Comparison of ENCODE assay signal across 27 mouse cellular contexts in the genomic region with DNA sequence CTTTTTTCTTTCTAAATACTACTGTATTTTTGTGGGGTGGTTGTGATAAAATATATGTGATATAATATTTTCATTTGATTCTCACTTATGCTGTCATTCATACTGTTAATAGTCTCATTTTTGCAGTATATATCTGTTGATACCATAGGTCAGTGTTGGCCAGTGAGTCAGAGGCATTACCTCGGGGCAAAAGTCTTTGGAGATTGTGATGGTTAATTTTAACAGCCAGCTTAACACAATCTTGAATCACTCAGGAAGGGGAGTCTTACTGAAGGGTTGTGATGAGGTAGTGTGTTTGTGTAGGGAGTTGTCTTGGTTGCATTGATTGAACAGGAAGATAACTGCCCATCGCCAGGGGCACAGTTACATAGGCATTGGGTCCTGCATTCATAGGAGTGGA.
DNase-seq lines count a peak whose midpoint lies in the region; ATAC-seq and TF ChIP-seq lines count a peak whose summit lies in the region.
"Had no signal": no experiment of that assay in that cellular context is flagged by ENCODE, and none has a peak within 500 bp of the region (broad histone marks: within the 10 kb centered on the region; RNA-seq: fewer than 3 reads in every experiment).

No protein-coding gene starts in this region.

- TF ChIP-seq CTCF in Patski (IDR thresholded peaks at IDR 0.05) = no peak
- TF ChIP-seq CTCF in left cerebral cortex, adult 2 months (IDR thresholded peaks at IDR 0.05) = no peak

- H3K4me1 ChIP-seq in intestine, embryonic 16.5 days (ENCODE audit: control insufficient read depth, insufficient read depth, low read length) = no peaks in the 10 kb centered on the region
- no peaks in the 10 kb centered on the region for H3K4me1 ChIP-seq in hindbrain, embryonic 13.5 days (replicated peaks)
- H3K4me1 ChIP-seq: embryonic facial prominence, embryonic 13.5 days; embryonic facial prominence, embryonic 15.5 days; forebrain, embryonic 10.5 days; forebrain, embryonic 12.5 days had no signal

- 71% methylated on average over 2 of the region's 2 CpGs for WGBS in intestine, embryonic 16.5 days
- 96% methylated on average over 2 of the region's 2 CpGs for WGBS in hindbrain, embryonic 13.5 days

- in situ Hi-C loops in Patski (cut with MboI; ENCODE audit: low pct_unique_long_range_greater_than_20kb) = no loop called here

- POLR2A ChIA-PET in Patski (lab: Charles Lee) = interaction anchor here (0.5 kb wide), 1 partner anchor 38 kb away, joined by 4 read pairs; no protein-coding TSS in a partner anchor

- no peak overlapping the region for H3K9ac ChIP-seq in intestine, embryonic 16.5 days (ENCODE audit: low read depth, low read length)
- H3K9ac ChIP-seq in hindbrain, embryonic 13.5 days = no peak overlapping the region
- H3K9ac ChIP-seq: embryonic facial prominence, embryonic 13.5 days; embryonic facial prominence, embryonic 15.5 days; forebrain, embryonic 12.5 days had no signal

- DNase-seq in 416B (ENCODE audit: low read depth) = peak; percentile 22
- DNase-seq in Patski (ENCODE audit: low read depth, low spot score) = peak; percentile 39
- DNase-seq in left cerebral cortex, adult 2 months (ENCODE audit: extremely low spot score in 1 of 2, low spot score in 2 of 2) = no peak
- DNase-seq in spleen, postnatal 14 days (ENCODE audit: low spot score in 2 of 2) = no peak
- DNase-seq: adrenal gland, adult 2 months; adrenal gland, postnatal 10 days; adrenal gland, postnatal 25 days; B cell, adult 2 months; cerebellum, adult 11 months; cerebellum, adult 18-20 months; cerebellum, adult 8-10 months; cerebellum, adult 9-11 months; cerebellum, postnatal 14 days; cerebellum, postnatal 36 days; embryo, embryonic 11 days had no signal

- no peaks in the 10 kb centered on the region for H3K27me3 ChIP-seq in Patski
- no peaks in the 10 kb centered on the region for H3K27me3 ChIP-seq in intestine, embryonic 16.5 days (replicated peaks; ENCODE audit: control insufficient read depth, insufficient read depth, low read length)
- no peaks in the 10 kb centered on the region for H3K27me3 ChIP-seq in hindbrain, embryonic 13.5 days
- H3K27me3 ChIP-seq: CH12.LX; embryonic facial prominence, embryonic 13.5 days; embryonic facial prominence, embryonic 15.5 days; forebrain, embryonic 12.5 days had no signal

- H3K4me3 ChIP-seq in intestine, embryonic 16.5 days (ENCODE audit: low read length) = no peak overlapping the region
- H3K4me3 ChIP-seq in left cerebral cortex, adult 2 months = no peak overlapping the region
- H3K4me3 ChIP-seq in hindbrain, embryonic 13.5 days = no peak overlapping the region
- H3K4me3 ChIP-seq: embryonic facial prominence, embryonic 13.5 days; embryonic facial prominence, embryonic 15.5 days; erythroblast, embryonic 14.5 days; forebrain, embryonic 10.5 days; forebrain, embryonic 12.5 days had no signal

- H3K36me3 ChIP-seq in intestine, embryonic 16.5 days (ENCODE audit: control insufficient read depth, insufficient read depth, low read length) = peaks cover 9% of the 10 kb centered on the region
- peaks cover 33% of the 10 kb centered on the region for H3K36me3 ChIP-seq in hindbrain, embryonic 13.5 days

- intact Hi-C loops in left cerebral cortex, adult 2 months (cut with DNase I) = no loop called here

- H3K9me3 ChIP-seq in intestine, embryonic 16.5 days (ENCODE audit: control insufficient read depth, low read length) = no peaks in the 10 kb centered on the region
- H3K9me3 ChIP-seq in hindbrain, embryonic 13.5 days = no peaks in the 10 kb centered on the region; the same call in 1 of the 2 replicates
- H3K9me3 ChIP-seq: embryonic facial prominence, embryonic 13.5 days; embryonic facial prominence, embryonic 15.5 days; forebrain, embryonic 10.5 days; forebrain, embryonic 12.5 days; G1E had no signal

- H3K27ac ChIP-seq in intestine, embryonic 16.5 days (ENCODE audit: low read length) = no peak overlapping the region
- H3K27ac ChIP-seq in left cerebral cortex, adult 2 months = no peak overlapping the region
- H3K27ac ChIP-seq in hindbrain, embryonic 13.5 days = no peak overlapping the region
- H3K27ac ChIP-seq: embryonic facial prominence, embryonic 13.5 days; embryonic facial prominence, embryonic 15.5 days; forebrain, embryonic 10.5 days; forebrain, embryonic 12.5 days had no signal

- CTCF ChIA-PET in Patski (lab: Charles Lee) = interaction anchor here (0.8 kb wide), 1 partner anchor 23 kb away, joined by 3 read pairs; no protein-coding TSS in a partner anchor

- peak; percentile 79 for ATAC-seq in Patski
- peak; percentile 42 for ATAC-seq in intestine, embryonic 16.5 days
- ATAC-seq in hindbrain, embryonic 13.5 days (ENCODE audit: low FRiP score) = no peak
- ATAC-seq: CD4-positive, CD25-positive, alpha-beta regulatory T cell, adult 4 months; forebrain, embryonic 14.5 days; forebrain, embryonic 16.5 days had no signal

- H3K4me2 ChIP-seq in intestine, embryonic 16.5 days (ENCODE audit: low read depth, low read length) = no peak overlapping the region
- H3K4me2 ChIP-seq in hindbrain, embryonic 13.5 days = no peak overlapping the region
- H3K4me2 ChIP-seq: embryonic facial prominence, embryonic 13.5 days; embryonic facial prominence, embryonic 15.5 days; forebrain, embryonic 12.5 days had no signal

Comparison
In these comparisons a context has a peak if more than half of its experiments do, and no peak if none do; other contexts are left out.
1. DNase-seq: peak in 416B (single experiment) and Patski (single experiment); none in left cerebral cortex, adult 2 months (0 of 2) and spleen, postnatal 14 days (0 of 2).